Comparison of ENCODE assay signal across 24 mouse cellular contexts in genomic region chr12:89287037-89287436, GRCm38 (mm10).
A peak's percentile ranks its signal among the peaks of the same experiment; 100 is the strongest.
DNase-seq lines count a peak whose midpoint lies in the region; ATAC-seq lines count a peak whose summit lies in the region.
"Had no signal": no experiment of that assay in that cellular context is flagged by ENCODE, and none has a peak within 500 bp of the region (broad histone marks: within the 10 kb centered on the region; RNA-seq: fewer than 3 reads in every experiment).

No protein-coding gene starts in this region.

- no peaks in the 10 kb centered on the region for H3K36me3 ChIP-seq in embryonic facial prominence, embryonic 10.5 days (replicated peaks)
- no peaks in the 10 kb centered on the region for H3K36me3 ChIP-seq in limb, embryonic 11.5 days (ENCODE audit: control insufficient read depth, insufficient read depth, low read length)
- H3K36me3 ChIP-seq: forebrain, embryonic 10.5 days; G1E; heart, embryonic 15.5 days; hindbrain, embryonic 15.5 days; stomach, embryonic 15.5 days had no signal

- H3K27me3 ChIP-seq in embryonic facial prominence, embryonic 10.5 days (replicated peaks; ENCODE audit: low read depth, poor library complexity, severe bottlenecking) = no peaks in the 10 kb centered on the region
- H3K27me3 ChIP-seq in limb, embryonic 11.5 days (ENCODE audit: control insufficient read depth, insufficient read depth, low read length) = no peaks in the 10 kb centered on the region
- H3K27me3 ChIP-seq: heart, embryonic 15.5 days; hindbrain, embryonic 15.5 days; stomach, embryonic 15.5 days had no signal

- H3K4me2 ChIP-seq in limb, embryonic 11.5 days (ENCODE audit: low read depth, severe bottlenecking) = no peak overlapping the region
- H3K4me2 ChIP-seq: heart, embryonic 15.5 days; hindbrain, embryonic 15.5 days; stomach, embryonic 15.5 days had no signal

- no peak overlapping the region for H3K9ac ChIP-seq in limb, embryonic 11.5 days (ENCODE audit: low read length)
- H3K9ac ChIP-seq: forebrain, postnatal 0 days; heart, embryonic 15.5 days; hindbrain, embryonic 15.5 days; stomach, embryonic 15.5 days had no signal

- no peaks in the 10 kb centered on the region for H3K9me3 ChIP-seq in embryonic facial prominence, embryonic 10.5 days
- H3K9me3 ChIP-seq in limb, embryonic 11.5 days (ENCODE audit: control insufficient read depth, low read length) = no peaks in the 10 kb centered on the region
- H3K9me3 ChIP-seq: forebrain, embryonic 10.5 days; G1E; heart, embryonic 15.5 days; hindbrain, embryonic 15.5 days; stomach, embryonic 15.5 days had no signal

- no peak for ATAC-seq in limb, embryonic 11.5 days (ENCODE audit: insufficient number of reproducible peaks, low FRiP score, low TSS enrichment, low read depth)
- ATAC-seq: forebrain, postnatal 0 days; lung, postnatal 0 days had no signal

- no peak overlapping the region for H3K27ac ChIP-seq in embryonic facial prominence, embryonic 10.5 days (replicated peaks)
- H3K27ac ChIP-seq in limb, embryonic 11.5 days (replicated peaks; ENCODE audit: low read depth, low read length) = no peak overlapping the region
- H3K27ac ChIP-seq: forebrain, embryonic 10.5 days; gastrocnemius, adult 2 months; heart, embryonic 15.5 days; hindbrain, embryonic 15.5 days; kidney, postnatal 0 days; stomach, embryonic 15.5 days had no signal

- no peak overlapping the region for H3K4me3 ChIP-seq in embryonic facial prominence, embryonic 10.5 days
- H3K4me3 ChIP-seq in limb, embryonic 11.5 days (ENCODE audit: low read depth, low read length) = no peak overlapping the region
- H3K4me3 ChIP-seq: forebrain, embryonic 10.5 days; gastrocnemius, adult 2 months; heart, embryonic 15.5 days; hindbrain, embryonic 15.5 days; stomach, embryonic 15.5 days had no signal

- WGBS in embryonic facial prominence, embryonic 10.5 days = 40% methylated on average over 4 of the region's 4 CpGs
- 18% methylated on average over 4 of the region's 4 CpGs for WGBS in limb, embryonic 11.5 days

- DNase-seq in gastrocnemius, adult 18-20 months (ENCODE audit: low spot score) = peak; percentile 21
- DNase-seq in gastrocnemius, postnatal 4 days (ENCODE audit: low spot score in 2 of 2) = no peak
- peak; percentile 17 for DNase-seq in layer of hippocampus, adult 11-12 months (ENCODE audit: low spot score)
- DNase-seq in layer of hippocampus, postnatal 10 days (ENCODE audit: low spot score in 2 of 2) = no peak
- DNase-seq in embryonic facial prominence, embryonic 10.5 days (ENCODE audit: low spot score) = peak; percentile 40
- DNase-seq in limb, embryonic 11.5 days (ENCODE audit: low spot score) = peak; percentile 23
- DNase-seq in adrenal gland, adult 18-20 months (ENCODE audit: low spot score in 2 of 2) = no peak
- no peak for DNase-seq in urinary bladder, postnatal 4 days (ENCODE audit: low spot score in 2 of 2)
- DNase-seq: adrenal gland, postnatal 36 days; cerebellum, adult 2 months; forebrain, postnatal 0 days; gastrocnemius, adult 2 months; kidney, adult 18-20 months; liver; midbrain, embryonic 14.5 days; right cerebral cortex, postnatal 14 days; thymus, adult 2 months had no signal

- H3K4me1 ChIP-seq in embryonic facial prominence, embryonic 10.5 days = peaks cover 39% of the 10 kb centered on the region
- no peaks in the 10 kb centered on the region; the same call in 1 of the 2 replicates for H3K4me1 ChIP-seq in limb, embryonic 11.5 days (ENCODE audit: control insufficient read depth, insufficient read depth, low read length)
- H3K4me1 ChIP-seq: heart, embryonic 15.5 days; stomach, embryonic 15.5 days had no signal

Comparison
In these comparisons a context has a peak if more than half of its experiments do, and no peak if none do; other contexts are left out.
1. DNase-seq: peak in gastrocnemius, adult 18-20 months (single experiment), layer of hippocampus, adult 11-12 months (single experiment), embryonic facial prominence, embryonic 10.5 days (single experiment) and limb, embryonic 11.5 days (single experiment); none in gastrocnemius, postnatal 4 days (0 of 2), layer of hippocampus, postnatal 10 days (0 of 2), adrenal gland, adult 18-20 months (0 of 2) and urinary bladder, postnatal 4 days (0 of 2).